Mouse (Mus musculus): ENCODE results near the gene Jup. TPM values are rescaled to one million over a fixed set of nuclear protein-coding genes. Genes with fewer than 3 reads are reported as not detected.
A peak's percentile ranks its signal among the peaks of the same experiment; 100 is the strongest.

Gene Jup
- total RNA-seq, 2 experiments from 2014 or later: 34.1 to 35.6 TPM

DNA sequence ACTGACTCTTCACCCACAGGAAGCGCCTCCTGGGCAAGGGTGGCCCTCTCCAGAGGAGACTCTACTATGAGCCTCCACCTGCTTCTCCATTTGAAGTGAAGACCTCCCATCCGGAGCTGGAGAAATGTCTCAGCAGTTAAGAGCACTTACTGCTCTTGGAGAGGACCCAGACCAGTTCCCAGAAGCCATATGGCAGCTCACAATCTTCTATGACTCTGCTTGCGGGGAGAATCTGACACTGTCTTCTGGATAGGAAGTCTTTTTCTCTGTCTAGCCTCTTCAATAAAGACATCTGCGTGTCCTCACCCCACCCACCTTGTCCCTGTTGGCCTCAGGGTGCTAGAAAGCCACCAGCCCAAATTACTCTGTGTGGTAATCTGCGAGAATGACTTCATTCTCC, 4.6 kb downstream of the Jup start:
- H3K27ac ChIP-seq: peak overlapping the region; percentile 53; the same call in 1 of the 2 replicates
- H3K4me3 ChIP-seq: no peak overlapping the region
- DNase-seq (ENCODE audit: low spot score in 2 of 2): no peak
- TF ChIP-seq CTCF (conservative IDR thresholded peaks at IDR 0.05): no peak

DNA sequence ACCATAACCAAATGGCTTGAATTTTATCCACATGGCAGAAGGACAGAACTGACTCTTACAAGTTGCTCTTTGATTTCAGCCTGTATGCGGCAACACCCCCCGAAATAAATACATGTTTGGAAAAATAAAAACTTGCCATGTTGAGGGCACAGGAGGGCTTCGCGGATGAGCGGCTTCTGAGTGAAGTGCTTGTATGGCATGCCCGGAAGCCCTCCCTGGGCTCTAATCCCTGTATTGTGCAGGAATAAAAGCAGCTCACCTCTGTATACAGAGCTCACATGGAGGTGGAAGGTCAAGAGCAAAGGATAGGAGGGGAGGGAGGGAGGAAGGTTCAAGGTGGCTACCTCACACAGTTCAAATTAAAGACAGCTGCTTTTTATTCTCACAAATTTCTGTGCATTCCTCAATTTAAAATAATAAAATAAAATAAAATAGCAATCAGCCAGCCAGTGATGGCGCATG, 5.6 kb downstream of the Jup start:
- no peak for DNase-seq (ENCODE audit: low spot score in 2 of 2)
- no peak overlapping the region for H3K27ac ChIP-seq
- no peak for TF ChIP-seq CTCF (conservative IDR thresholded peaks at IDR 0.05)
- H3K4me3 ChIP-seq: no peak overlapping the region

DNA sequence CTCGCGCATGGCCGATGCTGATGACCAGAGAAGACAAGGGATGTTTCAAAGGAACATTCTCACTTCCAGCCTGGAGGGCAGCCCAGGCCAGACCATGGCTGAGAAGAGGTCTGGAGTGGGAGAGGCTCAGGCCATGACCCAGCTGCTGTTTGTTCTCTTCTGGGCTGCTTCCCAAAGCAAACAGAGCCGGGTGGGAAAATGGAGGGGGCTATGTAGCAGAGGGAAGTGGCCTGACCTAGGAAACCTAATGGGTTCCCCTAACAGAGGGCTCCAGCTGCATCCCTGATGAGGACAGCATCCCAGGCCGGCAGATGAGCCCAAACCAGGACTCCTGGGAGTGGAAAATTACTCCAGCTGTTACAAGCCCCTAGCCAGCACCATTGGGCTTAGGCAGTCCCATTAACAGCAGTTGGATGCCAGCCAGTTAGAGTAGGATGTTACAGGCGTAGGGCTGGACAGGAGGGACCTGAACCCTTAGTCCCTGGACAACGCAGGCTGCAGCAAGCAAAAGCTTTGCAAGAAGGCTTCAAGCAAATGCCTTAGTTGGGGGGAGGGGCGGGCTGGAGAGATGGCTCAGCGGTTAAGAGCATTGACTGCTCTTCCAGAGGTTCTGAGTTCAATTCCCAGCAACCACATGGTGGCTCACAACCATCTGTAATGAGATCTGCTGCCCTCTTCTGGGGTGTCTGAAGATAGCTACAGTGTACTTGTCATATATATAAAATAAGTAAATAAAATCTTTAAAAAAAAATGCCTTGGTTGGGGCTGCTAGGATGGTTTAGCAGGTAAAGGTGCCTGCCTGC, 6.3 kb downstream of the Jup start:
- peak overlapping the region; percentile 84 for H3K27ac ChIP-seq
- no peak overlapping the region for H3K4me3 ChIP-seq
- no peak for DNase-seq (ENCODE audit: low spot score in 2 of 2)
- peak; percentile 58 for TF ChIP-seq CTCF (conservative IDR thresholded peaks at IDR 0.05)

DNA sequence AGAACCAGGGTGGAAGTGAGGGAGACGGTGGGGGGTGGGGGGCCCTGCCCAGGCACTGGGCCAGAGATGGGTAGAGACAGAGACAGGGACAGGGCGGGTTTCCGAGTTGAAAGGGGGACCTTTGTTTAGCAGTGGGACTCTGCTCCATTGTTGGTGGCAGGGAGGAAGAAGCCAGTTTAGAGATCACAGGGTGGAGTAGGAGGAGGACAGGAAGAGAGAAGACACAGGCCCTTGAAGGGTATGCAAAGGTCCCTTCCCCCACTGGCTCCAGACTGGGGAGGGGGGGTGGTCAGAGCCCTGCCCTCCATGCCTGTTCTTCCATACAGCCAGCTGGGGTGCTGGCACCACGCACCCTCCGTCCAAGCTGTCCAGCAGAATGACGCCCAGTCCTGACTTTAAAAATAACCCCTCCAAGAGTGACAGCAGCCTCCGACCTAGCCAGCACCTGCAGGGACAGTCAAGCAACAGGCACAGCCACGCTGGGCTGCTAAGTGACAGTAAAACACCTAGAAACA, 7.6 kb downstream of the Jup start:
- no peak for DNase-seq (ENCODE audit: low spot score in 2 of 2)
- peak overlapping the region; percentile 84 for H3K27ac ChIP-seq
- H3K4me3 ChIP-seq: no peak overlapping the region
- no peak for TF ChIP-seq CTCF (conservative IDR thresholded peaks at IDR 0.05)

DNA sequence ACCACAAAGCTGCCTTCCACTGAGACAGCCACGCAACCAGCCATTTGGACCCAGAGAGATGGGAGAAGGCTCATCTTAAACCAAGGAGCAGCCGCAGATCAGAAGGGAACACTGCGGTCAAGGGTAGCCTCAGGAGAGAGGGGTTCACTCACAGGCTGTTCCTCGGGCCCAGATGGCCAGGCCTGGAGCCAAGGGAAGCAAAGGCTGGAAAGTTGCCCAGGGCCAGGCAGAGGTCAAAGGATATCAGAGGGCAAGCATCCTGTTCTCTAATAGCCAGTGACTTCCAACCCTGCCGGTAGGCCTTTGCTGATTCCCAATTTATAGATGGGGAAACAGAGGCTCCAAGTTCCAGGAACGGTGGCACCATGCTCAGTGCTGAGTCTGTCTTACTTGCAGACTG, 9.0 kb downstream of the Jup start:
- H3K27ac ChIP-seq: peak overlapping the region; percentile 55; the same call in 1 of the 2 replicates
- no peak for TF ChIP-seq CTCF (conservative IDR thresholded peaks at IDR 0.05)
- H3K4me3 ChIP-seq: no peak overlapping the region
- no peak for DNase-seq (ENCODE audit: low spot score in 2 of 2)

DNA sequence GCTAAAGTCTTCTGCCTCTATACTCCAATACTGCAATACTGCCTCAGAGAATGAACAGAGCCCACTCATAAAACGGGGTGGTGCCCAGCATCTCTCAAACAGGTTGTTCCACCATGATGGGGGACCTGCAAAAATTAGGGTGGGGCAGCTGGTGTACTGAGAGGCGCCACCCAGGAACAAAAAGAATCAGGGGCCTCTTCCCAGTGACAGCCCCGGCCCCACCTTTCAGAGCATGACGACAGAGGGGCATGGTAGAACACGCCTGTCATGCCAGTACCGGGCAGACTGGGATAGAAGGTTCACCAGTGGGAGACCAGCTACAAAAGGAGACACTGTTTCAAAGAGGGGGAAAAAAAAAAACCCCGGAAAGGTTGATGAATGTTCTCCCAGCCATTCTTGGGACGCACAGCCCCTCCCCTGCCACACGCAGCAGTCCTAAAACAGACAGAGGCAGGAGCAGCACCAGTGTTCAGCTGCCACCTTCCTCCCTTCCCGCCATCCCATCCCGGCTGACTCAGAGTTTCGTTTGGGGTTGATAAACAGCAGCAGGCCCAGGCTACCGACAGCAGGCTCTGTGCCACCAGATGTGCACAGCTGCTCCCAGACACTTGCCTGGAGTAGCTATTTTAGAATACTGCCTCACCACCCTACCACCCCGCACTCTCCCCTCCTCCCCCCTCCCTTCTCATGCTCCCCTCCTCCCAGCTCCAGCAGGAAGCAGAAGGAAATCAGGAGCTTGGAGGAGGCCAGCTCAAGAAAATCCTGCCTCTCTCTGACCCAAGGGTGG, 9.8 kb downstream of the Jup start:
- TF ChIP-seq CTCF (conservative IDR thresholded peaks at IDR 0.05): no peak
- no peak for DNase-seq (ENCODE audit: low spot score in 2 of 2)
- Histone ChIP-seq H3K4me3 (no peak overlapping the region), H3K27ac (peak overlapping the region; percentile 55; the same call in 1 of the 2 replicates)

DNA sequence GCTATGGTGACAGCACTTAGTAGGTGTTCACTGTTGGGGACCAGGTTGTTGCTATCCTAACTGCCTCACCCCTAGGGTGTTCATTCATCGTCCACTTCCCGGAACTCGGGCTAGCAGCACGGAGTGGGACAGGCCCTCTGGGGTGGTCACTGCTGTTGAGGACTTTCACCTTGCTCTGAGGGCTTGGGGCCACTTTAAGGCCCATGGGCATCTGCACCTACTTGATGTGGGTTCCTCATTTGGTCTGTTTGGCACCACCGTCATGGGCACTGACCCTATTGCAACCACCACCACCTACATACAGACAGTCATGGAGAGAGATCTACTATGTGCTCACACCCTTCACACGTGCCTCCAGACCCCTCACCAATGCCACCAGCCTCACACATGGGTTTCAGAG, 10.5 kb downstream of the Jup start:
- Histone ChIP-seq H3K4me3 (no peak overlapping the region), H3K27ac (no peak overlapping the region)
- no peak for TF ChIP-seq CTCF (conservative IDR thresholded peaks at IDR 0.05)
- no peak for DNase-seq (ENCODE audit: low spot score in 2 of 2)

DNA sequence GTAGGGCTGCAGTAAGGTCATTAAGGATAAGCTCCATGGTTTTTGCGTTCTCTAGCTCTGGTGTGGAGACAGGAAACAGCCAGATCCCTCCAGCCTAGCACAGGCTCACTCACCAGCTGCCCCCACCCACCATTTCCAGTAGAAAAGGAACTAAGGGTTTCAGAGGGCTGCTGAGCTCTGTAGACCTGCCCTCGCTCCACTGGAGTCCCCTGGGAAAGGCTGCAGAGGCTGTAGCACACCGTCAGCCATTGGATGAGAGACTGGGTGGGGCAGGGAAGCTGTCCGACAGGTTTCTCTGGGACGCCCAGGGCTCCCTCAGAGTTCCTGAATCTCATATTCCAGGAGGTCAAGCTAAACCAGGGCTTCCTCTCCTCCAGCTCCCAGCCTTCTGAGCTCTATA, 11.0 kb downstream of the Jup start:
- H3K27ac ChIP-seq: no peak overlapping the region
- no peak overlapping the region for H3K4me3 ChIP-seq
- DNase-seq (ENCODE audit: low spot score in 2 of 2): no peak
- no peak for TF ChIP-seq CTCF (conservative IDR thresholded peaks at IDR 0.05)

DNA sequence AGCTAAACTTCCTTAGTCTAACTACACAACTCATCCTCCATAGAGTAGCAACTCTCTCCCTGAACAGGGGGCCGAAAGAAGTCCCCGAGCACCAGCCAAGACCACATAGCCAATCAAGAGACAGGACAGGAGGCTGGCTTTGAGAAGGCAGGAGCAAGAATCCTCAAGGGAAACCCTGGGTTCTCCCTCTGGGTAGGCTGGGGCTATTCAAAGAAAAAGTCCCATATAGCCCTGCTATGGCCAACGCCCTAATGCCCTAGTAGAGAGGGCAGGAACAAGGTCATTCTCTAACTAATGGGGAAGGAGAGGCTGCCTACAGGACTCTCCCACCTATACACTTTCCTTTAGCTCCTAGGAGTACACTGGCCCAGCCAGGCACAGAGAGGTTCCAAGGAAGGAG, 12.5 kb downstream of the Jup start:
- Histone ChIP-seq H3K27ac (no peak overlapping the region), H3K4me3 (no peak overlapping the region)
- no peak for TF ChIP-seq CTCF (conservative IDR thresholded peaks at IDR 0.05)
- no peak for DNase-seq (ENCODE audit: low spot score in 2 of 2)

DNA sequence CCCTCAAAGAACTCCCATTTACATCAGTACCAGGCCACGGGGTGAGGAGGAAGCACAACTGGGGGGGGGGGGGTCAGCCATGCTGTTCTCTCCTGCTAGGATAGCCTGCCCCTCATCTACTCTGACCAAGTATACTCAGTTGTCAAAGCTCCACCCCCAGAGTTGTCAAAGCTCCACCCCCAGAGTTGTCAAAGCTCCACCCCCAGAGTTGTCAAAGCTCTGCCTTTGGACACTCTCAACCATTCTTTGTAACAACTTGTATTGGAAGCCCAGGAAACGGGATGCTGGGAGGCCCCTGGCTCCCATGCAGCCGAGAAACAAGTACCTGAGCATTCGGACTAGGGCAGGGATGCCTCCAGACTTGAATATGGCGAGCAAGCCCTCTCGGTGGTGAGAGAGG, 14.9 kb downstream of the Jup start:
- Histone ChIP-seq H3K27ac (no peak overlapping the region), H3K4me3 (no peak overlapping the region)
- TF ChIP-seq CTCF (conservative IDR thresholded peaks at IDR 0.05): no peak
- no peak for DNase-seq (ENCODE audit: low spot score in 2 of 2)

DNA sequence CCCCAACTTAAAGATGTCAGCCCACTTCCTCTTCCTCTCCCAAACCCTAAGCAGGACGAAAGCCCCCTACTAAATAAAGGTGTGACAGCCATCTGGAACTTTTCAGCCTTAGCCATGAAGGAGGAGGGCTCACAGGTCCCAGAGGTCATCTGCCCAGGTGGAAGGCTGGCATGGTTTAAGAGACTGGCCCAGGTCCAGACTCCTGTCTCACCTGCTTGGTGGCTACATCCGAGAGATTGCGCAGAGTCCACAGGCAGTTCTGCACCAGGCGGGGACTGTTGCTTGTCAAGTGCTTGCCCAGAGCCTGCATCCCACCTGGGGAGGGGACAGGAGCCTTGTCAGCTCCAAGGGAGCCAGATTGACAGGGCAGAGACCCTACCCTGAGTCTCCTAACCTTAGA, 18.3 kb downstream of the Jup start:
- no peak overlapping the region for H3K4me3 ChIP-seq

DNA sequence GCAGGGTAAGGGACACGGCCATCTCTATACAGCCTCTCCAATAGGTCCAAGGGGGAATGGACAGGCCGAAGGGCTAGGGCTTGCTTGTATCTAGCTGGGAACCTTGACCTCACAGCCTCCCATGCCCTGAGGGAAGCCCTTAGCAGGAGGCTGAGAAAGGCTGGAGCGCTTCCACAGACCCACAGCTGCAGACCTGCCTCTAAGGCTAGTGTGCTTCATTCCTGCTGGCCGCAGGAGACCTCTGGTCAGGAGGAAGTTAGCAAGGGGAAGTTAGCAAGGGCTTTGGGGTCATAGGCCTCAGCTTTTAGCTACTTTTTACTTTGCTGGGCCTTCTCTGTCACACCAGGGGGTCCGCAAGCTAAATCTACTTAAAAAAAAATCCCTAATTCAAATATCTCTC, 19.1 kb downstream of the Jup start:
- H3K27ac ChIP-seq: no peak overlapping the region
- no peak for DNase-seq (ENCODE audit: low spot score in 2 of 2)
- H3K4me3 ChIP-seq: no peak overlapping the region
- TF ChIP-seq CTCF (conservative IDR thresholded peaks at IDR 0.05): no peak

More for the DNA sequence above, 18.3 kb downstream of the Jup start:
- TF ChIP-seq CTCF (conservative IDR thresholded peaks at IDR 0.05): no peak
- no peak overlapping the region for H3K27ac ChIP-seq
- no peak for DNase-seq (ENCODE audit: low spot score in 2 of 2)

DNA sequence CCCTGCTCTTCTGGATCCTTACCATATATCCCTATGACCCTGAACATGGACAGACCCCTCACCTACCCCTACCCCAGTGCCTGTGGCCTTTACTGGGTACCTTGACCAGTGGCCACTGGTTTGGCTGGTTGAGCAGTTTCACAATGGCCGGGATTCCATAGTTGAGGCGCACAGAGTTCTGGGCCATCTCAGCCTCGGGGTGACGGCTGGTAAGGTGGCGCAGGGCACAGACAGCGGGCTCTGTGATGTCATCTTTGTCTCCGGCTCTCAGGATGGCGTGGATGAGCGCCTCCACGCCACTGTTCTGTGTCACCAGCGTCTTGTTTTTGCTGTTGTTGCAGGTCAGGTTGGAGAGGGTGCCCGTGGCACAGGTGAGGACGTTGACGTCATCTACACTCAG, 19.6 kb downstream of the Jup start:
- no peak for DNase-seq (ENCODE audit: low spot score in 2 of 2)
- no peak overlapping the region for H3K27ac ChIP-seq
- no peak overlapping the region for H3K4me3 ChIP-seq
- TF ChIP-seq CTCF (conservative IDR thresholded peaks at IDR 0.05): no peak
